Mouse (Mus musculus) embryonic facial prominence, embryonic 10.5 days (tissue): Measurements from ENCODE around the gene Isca1. TPM values are rescaled to one million over a fixed set of nuclear protein-coding genes. Genes with fewer than 3 reads are reported as not detected.

ENCODE experiments used
- DNase-seq: peaks from one replicate; pipeline ENCODE4 v3.0.0-alpha.2; 2017; ENCODE audit warnings: low spot score
- H3K27ac ChIP-seq: fragments of 300-500 bp; sonication (generic); replicated peaks from 2 replicates; pipeline ENCODE4 v1.5.1; 2016; ENCODE audit warnings: mild to moderate bottlenecking
- H3K27me3 ChIP-seq: fragments of 300-500 bp; sonication (generic); replicated peaks from 2 replicates; pipeline ENCODE4 v1.6.1; 2016; ENCODE audit warnings: low read depth, mild to moderate bottlenecking; ENCODE audit not compliant: poor library complexity, severe bottlenecking
- H3K36me3 ChIP-seq: fragments of 300-500 bp; sonication (generic); replicated peaks from 2 replicates; pipeline ENCODE4 v1.6.1; 2016; ENCODE audit warnings: mild to moderate bottlenecking, moderate library complexity
- H3K4me1 ChIP-seq: fragments of 300-500 bp; sonication (generic); 2 replicates; pipeline ENCODE4 v1.6.1; 2016
- H3K4me3 ChIP-seq: fragments of 300-500 bp; sonication (generic); 2 replicates; pipeline ENCODE4 v1.5.1; 2016; ENCODE audit warnings: mild to moderate bottlenecking, moderate library complexity
- H3K9me3 ChIP-seq: fragments of 300-500 bp; sonication (generic); 2 replicates; pipeline ENCODE4 v1.6.1; 2016; ENCODE audit warnings: mild to moderate bottlenecking
- WGBS: fragments of 180-500 bp; shearing (Covaris S2); methylation state at CpG from one replicate; pipeline ENCODE4 v1.1.7; 2016; 5-methylcytosine and 5-hydroxymethylcytosine counted together
- polyA plus RNA-seq: library from polyadenylated mRNA; unstranded; fragments of >200 nt; fragmentation: Nextera tagmentation; extraction: Ambion mirVana; gene quantifications from 2 replicates; pipeline ENCODE4 v1.2.1, GENCODE M21; 2016

Isca1 gene
- polyA plus RNA-seq, 1 experiment from 2014 or later, result 86.9 TPM

DNA sequence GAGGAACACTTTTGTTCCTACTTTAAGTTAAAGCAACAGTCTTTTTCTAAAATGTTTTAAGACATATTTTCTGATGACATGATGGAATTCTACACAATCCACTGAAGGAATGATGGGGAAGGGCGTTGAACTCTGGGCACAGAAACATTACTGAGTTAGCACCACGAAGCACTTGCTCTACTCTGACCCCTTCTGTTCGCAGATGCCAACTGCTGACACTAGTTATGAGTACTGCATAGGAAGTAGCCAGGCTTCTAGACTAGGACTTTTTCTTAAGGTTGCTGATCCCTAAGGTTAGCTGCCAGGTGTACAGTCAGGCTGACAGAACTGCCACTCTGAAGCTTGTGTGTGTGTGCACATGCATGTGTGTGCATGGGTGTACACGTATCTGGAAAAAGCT is 9.6 kb upstream of the Isca1 start:
- WGBS, result 91% methylated on average over 4 of the region's 4 CpGs
- Histone ChIP-seq H3K27me3 (no peaks in the 10 kb centered on the region), H3K4me3 (no peak overlapping the region), H3K27ac (no peak overlapping the region), H3K9me3 (no peaks in the 10 kb centered on the region), H3K4me1 (no peaks in the 10 kb centered on the region), H3K36me3 (peaks cover 97% of the 10 kb centered on the region)
- no peak for DNase-seq

DNA sequence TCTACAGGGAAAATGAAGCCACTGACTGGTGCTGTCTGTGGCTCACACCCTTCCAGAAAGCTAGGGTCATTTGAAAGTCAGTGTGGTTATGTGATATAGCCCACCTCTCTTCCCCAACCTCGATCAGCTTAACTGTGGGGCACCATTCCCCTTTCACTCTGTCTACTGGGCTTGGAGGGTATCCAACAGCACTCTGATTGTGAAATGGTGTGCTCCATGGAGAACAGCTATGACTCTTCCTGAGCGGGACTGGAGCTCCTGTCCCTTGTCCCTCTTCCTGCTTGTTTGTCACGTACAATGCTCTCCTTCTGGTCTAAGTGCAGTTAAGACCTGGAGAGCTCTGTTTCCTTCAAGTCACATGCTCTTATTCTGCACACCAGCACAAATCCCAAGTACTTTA is 5.6 kb upstream of the Isca1 start:
- no peak for DNase-seq
- Histone ChIP-seq H3K4me1 (peaks cover 12% of the 10 kb centered on the region), H3K36me3 (peaks cover 85% of the 10 kb centered on the region), H3K9me3 (no peaks in the 10 kb centered on the region), H3K4me3 (no peak overlapping the region), H3K27ac (no peak overlapping the region), H3K27me3 (no peaks in the 10 kb centered on the region)
- WGBS, result 92% methylated on average over 3 of the region's 3 CpGs

- peaks cover 54% of the 10 kb centered on the region for H3K36me3 ChIP-seq
- no peaks in the 10 kb centered on the region for H3K9me3 ChIP-seq
- H3K4me1 ChIP-seq, result peaks cover 41% of the 10 kb centered on the region
- no peak overlapping the region for H3K4me3 ChIP-seq
- peak; percentile 28 for DNase-seq
- no peaks in the 10 kb centered on the region for H3K27me3 ChIP-seq
- WGBS, result 74% methylated on average over 9 of the region's 9 CpGs
- peak overlapping the region; percentile 94; the same call in 1 of the 2 replicates for H3K27ac ChIP-seq
Measured at GRCm38 (mm10) chr13:59771257-59771656, 1.6 kb upstream of the Isca1 start.

DNA sequence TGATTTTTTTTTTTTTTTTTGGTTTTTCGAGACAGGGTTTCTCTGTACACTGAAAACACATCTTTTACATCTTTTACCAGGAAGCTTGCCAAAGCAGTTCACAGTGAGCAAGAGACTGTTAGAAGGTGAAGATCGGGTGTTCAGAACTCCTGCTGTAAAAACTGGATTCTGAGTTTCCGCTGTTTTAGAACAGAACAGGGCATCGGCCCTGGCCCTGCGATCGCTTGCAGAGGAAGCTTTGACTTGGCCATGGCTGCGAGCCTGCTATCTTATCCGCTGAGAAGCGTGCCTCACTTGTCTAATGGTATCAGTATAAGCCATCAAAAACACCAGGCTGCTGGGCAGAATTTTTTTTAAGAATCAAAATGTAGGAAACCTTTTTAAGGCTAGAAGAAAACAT is 1.2 kb upstream of the Isca1 start:
- WGBS, result 74% methylated on average over 9 of the region's 9 CpGs
- Histone ChIP-seq H3K27ac (peak overlapping the region; percentile 94), H3K4me3 (peak overlapping the region; percentile 92), H3K27me3 (no peaks in the 10 kb centered on the region), H3K36me3 (peaks cover 50% of the 10 kb centered on the region), H3K9me3 (no peaks in the 10 kb centered on the region), H3K4me1 (peaks cover 45% of the 10 kb centered on the region)
- DNase-seq, result no peak

- WGBS, result under 1% methylated on average over 28 of the region's 28 CpGs
- DNase-seq, result peak; percentile 91
Measured at GRCm38 (mm10) chr13:59770164-59770562, 553 bp upstream of the Isca1 start.

GRCm38 (mm10) chr13:59768531-59768930 is 1.1 kb downstream of the Isca1 start:
- Histone ChIP-seq H3K4me1 (peaks cover 49% of the 10 kb centered on the region), H3K4me3 (peak overlapping the region; percentile 92), H3K9me3 (no peaks in the 10 kb centered on the region), H3K36me3 (peaks cover 38% of the 10 kb centered on the region), H3K27me3 (no peaks in the 10 kb centered on the region), H3K27ac (0 out of 2 replicates have a peak overlapping the region, but pooled peaks have one; percentile 52)
- 50% methylated on average over 13 of the region's 13 CpGs for WGBS
- no peak for DNase-seq

More at GRCm38 (mm10) chr13:59770164-59770562, 553 bp upstream of the Isca1 start:
- Histone ChIP-seq H3K4me1 (peaks cover 49% of the 10 kb centered on the region), H3K27ac (peak overlapping the region; percentile 94), H3K36me3 (peaks cover 43% of the 10 kb centered on the region), H3K27me3 (no peaks in the 10 kb centered on the region), H3K4me3 (peak overlapping the region; percentile 92), H3K9me3 (no peaks in the 10 kb centered on the region)

GRCm38 (mm10) chr13:59766786-59767515 is 2.7 kb downstream of the Isca1 start:
- Histone ChIP-seq H3K27ac (peak overlapping the region; percentile 35; the same call in 1 of the 2 replicates), H3K36me3 (peaks cover 38% of the 10 kb centered on the region), H3K4me3 (peak overlapping the region; percentile 92), H3K4me1 (peaks cover 49% of the 10 kb centered on the region), H3K27me3 (no peaks in the 10 kb centered on the region), H3K9me3 (no peaks in the 10 kb centered on the region)
- no peak for DNase-seq
- 80% methylated on average over 11 of the region's 11 CpGs for WGBS

GRCm38 (mm10) chr13:59762791-59763190 is 6.8 kb downstream of the Isca1 start:
- peaks cover 71% of the 10 kb centered on the region for H3K36me3 ChIP-seq
- DNase-seq, result no peak
- WGBS, result 94% methylated on average over 7 of the region's 7 CpGs
- H3K4me1 ChIP-seq, result peaks cover 23% of the 10 kb centered on the region
- no peak overlapping the region for H3K27ac ChIP-seq
- no peak overlapping the region for H3K4me3 ChIP-seq
- no peaks in the 10 kb centered on the region for H3K9me3 ChIP-seq
- H3K27me3 ChIP-seq, result no peaks in the 10 kb centered on the region

- no peaks in the 10 kb centered on the region for H3K4me1 ChIP-seq
- DNase-seq, result no peak
- no peaks in the 10 kb centered on the region for H3K27me3 ChIP-seq
- no peaks in the 10 kb centered on the region for H3K9me3 ChIP-seq
- peaks cover 83% of the 10 kb centered on the region for H3K36me3 ChIP-seq
- H3K27ac ChIP-seq, result no peak overlapping the region
- 92% methylated on average over 7 of the region's 7 CpGs for WGBS
- no peak overlapping the region for H3K4me3 ChIP-seq
Measured at GRCm38 (mm10) chr13:59756906-59757305, 12.7 kb downstream of the Isca1 start.

GRCm38 (mm10) chr13:59750310-59750709 is 19.3 kb downstream of the Isca1 start:
- Histone ChIP-seq H3K27ac (no peak overlapping the region), H3K27me3 (no peaks in the 10 kb centered on the region), H3K4me1 (peaks cover 12% of the 10 kb centered on the region), H3K9me3 (no peaks in the 10 kb centered on the region), H3K4me3 (no peak overlapping the region), H3K36me3 (peaks cover 24% of the 10 kb centered on the region)
- DNase-seq, result peak; percentile 30
- 62% methylated on average over 12 of the region's 12 CpGs for WGBS

DNA sequence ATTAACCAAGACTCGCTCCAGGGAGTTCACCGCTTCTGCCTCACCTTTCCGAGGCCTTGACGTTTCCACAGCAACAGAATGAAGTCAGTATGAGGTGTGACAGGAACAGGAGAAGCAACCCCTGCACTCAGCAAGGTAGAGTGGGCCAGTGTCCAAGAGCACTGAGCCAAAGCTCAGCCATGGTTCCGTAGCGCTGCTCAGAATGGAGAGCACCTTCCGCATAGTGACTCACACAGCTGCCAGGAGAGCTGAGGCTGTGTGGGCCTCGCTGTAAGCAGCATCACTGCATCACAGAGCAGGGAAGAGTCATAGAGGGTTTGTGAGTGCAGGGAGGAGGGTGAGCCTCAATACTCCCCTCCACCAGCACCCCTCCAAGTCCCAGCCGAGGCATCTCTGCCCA is 22.9 kb downstream of the Isca1 start, which contains the start of gene 1700014D04Rik:
1700014D04Rik (minus strand) TSS at position 42 of the 400 bp plus-strand sequence.
- peaks cover 12% of the 10 kb centered on the region for H3K4me1 ChIP-seq
- H3K9me3 ChIP-seq, result no peaks in the 10 kb centered on the region
- H3K27me3 ChIP-seq, result no peaks in the 10 kb centered on the region
- H3K4me3 ChIP-seq, result no peak within 1 kb of the TSS
- no peak for DNase-seq
- 85% methylated on average over 9 of the region's 9 CpGs for WGBS
- H3K27ac ChIP-seq, result no peak within 1 kb of the TSS; the same call in 1 of the 2 replicates
- no peaks in the 10 kb centered on the region for H3K36me3 ChIP-seq

DNA sequence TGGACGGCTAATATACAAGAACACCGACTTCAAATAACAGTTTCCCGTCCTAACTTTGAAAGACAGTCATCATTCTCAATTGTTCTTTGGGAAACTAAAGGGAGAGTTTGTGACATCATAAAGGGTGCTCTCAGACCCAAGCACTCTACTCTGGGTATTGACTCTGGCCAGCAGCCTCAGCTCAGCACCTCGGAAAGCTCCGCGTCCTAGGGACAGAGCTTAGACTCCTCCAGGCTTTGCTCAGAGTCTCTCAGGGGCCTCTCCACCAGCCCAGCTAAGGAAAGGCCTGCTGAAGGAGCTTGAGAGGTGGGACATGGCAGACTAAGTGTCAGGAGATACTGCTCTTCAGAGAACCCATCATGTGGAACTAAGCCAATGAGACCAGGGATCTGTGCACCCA is 23.4 kb downstream of the Isca1 start:
- Histone ChIP-seq H3K36me3 (no peaks in the 10 kb centered on the region), H3K27ac (no peak overlapping the region), H3K4me1 (peaks cover 12% of the 10 kb centered on the region), H3K4me3 (no peak overlapping the region), H3K27me3 (no peaks in the 10 kb centered on the region), H3K9me3 (no peaks in the 10 kb centered on the region)
- WGBS, result 68% methylated on average over 6 of the region's 6 CpGs
- DNase-seq, result peak; percentile 37

DNA sequence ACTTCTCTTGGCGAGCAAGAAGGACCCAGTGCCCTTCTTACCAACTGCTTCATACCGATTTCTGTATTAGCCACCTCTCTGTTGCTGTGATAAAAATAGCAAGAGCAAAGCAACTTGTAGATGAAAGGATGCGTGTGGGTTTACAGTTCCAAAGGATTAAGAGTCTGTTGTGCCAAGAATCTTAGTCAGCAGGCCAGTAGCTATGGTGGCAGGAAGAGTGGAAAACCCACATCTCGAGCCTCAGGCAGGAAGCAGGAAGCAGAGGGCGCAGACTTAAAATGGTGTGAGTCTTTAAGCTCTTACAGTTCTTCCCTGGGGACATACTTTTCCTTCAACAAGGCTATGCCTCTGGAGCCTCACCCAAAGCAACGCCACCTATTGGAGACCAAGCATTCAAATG is 24.1 kb downstream of the Isca1 start:
- WGBS, result 88% methylated on average over 6 of the region's 6 CpGs
- Histone ChIP-seq H3K27me3 (no peaks in the 10 kb centered on the region), H3K9me3 (no peaks in the 10 kb centered on the region), H3K27ac (no peak overlapping the region), H3K36me3 (no peaks in the 10 kb centered on the region), H3K4me3 (no peak overlapping the region), H3K4me1 (peaks cover 7% of the 10 kb centered on the region)
- no peak for DNase-seq
